Mouse (Mus musculus): ENCODE measurements around the gene Vax1. TPM values are rescaled to one million over a fixed set of nuclear protein-coding genes. Genes with fewer than 3 reads are reported as not detected.

Gene Vax1
- total RNA-seq (2023; ENCODE audit: inconsistent age), result not detected in 4 replicates

DNA sequence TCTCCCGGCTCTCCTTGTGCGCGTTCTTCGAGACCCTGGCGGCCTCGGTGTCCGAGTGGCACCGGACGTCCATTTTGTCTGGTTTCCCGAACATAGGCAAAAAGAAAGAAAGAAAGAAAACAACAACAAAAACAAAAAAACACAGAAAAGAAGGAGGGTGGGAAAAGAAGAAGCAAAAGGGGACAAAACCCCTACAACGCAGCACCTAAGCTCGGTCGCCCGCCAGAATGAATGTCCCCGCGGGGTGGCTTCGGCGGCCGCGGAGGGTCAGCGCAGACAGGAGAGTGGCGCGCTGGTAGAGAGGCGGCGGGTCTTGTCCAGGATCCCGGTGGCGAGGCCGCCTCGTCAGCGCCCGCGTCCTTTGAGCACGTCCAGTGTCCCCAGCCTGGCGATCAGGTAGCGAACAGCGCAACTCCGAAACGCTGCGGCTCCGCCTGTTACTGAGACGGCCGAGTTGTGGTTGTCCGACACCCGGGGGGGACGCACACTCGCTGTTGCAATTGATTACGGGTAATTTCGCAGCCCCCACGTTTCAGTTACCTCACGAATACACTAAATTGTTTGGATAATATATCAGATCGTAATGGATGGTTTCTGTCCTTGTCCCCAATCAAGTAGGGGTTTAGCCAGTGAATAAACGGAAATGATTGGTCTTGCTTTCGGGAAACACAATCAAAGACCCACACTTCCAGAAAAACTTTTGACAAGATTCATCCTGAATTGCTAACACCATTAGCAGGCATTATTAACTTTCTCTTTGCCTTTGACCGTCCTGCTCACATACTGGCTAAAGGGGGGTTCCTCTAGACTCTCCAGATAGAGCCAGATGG, at the start of gene Vax1:
Gene Vax1, minus strand, starts transcription at position 121 of the 830 bp plus-strand sequence.

DNA sequence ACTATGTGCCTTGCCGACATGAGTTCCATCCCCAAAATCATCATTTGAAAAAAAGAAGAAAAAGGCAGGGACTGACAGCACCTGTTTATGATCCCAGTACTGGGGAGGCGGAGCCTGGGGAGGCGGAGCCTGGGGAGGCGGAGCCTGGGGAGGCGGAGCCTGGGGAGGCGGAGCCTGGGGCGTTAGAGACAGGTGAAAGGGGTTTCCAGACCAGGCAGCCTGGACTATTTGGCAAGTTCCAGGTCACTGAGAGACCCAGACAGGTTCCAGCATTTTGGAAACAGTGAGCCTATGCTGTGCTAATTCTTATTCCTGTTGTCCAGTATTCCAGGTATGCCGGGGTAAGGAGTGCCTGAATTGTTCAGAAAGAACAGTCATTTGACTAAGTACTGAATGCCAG, 49.1 kb upstream of the Vax1 start, which contains the start of gene Kcnk18:
Gene Kcnk18, plus strand, starts transcription at position 224 of the 400 bp plus-strand sequence.

Other genes with a start within 250 kb of the Vax1 start
- 0.39 TPM in 1 of 4 replicates, not detected in the others for gene Eno4, start 226.6 kb downstream of the Vax1 start, total RNA-seq (2023; ENCODE audit: inconsistent age)
- 3.7 to 6.0 TPM (median 4.1 TPM) in 4 replicates for gene Hspa12a, start 226.4 kb downstream of the Vax1 start, total RNA-seq (2023; ENCODE audit: inconsistent age)
- 0.19 to 0.36 TPM (median 0.26 TPM) in 3 of 4 replicates, not detected in the other for gene Shtn1, start 94.0 kb downstream of the Vax1 start, total RNA-seq (2023; ENCODE audit: inconsistent age)
- gene Kcnk18, start 49.2 kb upstream of the Vax1 start, total RNA-seq (2023; ENCODE audit: inconsistent age), result not detected in 4 replicates
- gene Slc18a2, start 90.8 kb upstream of the Vax1 start, total RNA-seq (2023; ENCODE audit: inconsistent age), result 0.13 TPM in 1 of 4 replicates, not detected in the others
- gene Rps12-ps3, start 152.2 kb upstream of the Vax1 start, total RNA-seq (2023; ENCODE audit: inconsistent age), result 816 to 1,692 TPM (median 1,234 TPM) in 4 replicates
- gene Pdzd8, start 175.7 kb upstream of the Vax1 start, total RNA-seq (2023; ENCODE audit: inconsistent age), result 39.0 to 45.1 TPM (median 41.2 TPM) in 4 replicates

Data from B cell, adult (primary cell).